Mouse (Mus musculus) heart, postnatal 0 days (tissue): ENCODE measurements around the gene Pdxdc1.

Source experiments
- CTCF ChIP-seq: IDR thresholded peaks from 2 replicates; pipeline ENCODE4 v1.5.1; 2016; ENCODE audit warnings: antibody characterized with exemption, control low read depth, low read depth
- EP300 ChIP-seq: IDR thresholded peaks from 2 replicates; pipeline ENCODE4 v1.6.1; 2016; ENCODE audit warnings: antibody characterized with exemption, low read depth

- TF ChIP-seq CTCF (no peak), EP300 (no peak)
Observed at GRCm38 (mm10) chr16:13808410-13808809, 94.5 kb downstream of the Pdxdc1 start.
